Mouse (Mus musculus) hindbrain, embryonic 13.5 days (tissue): ENCODE measurements around the gene Ptprs. TPM values are rescaled to one million over a fixed set of nuclear protein-coding genes. Genes with fewer than 3 reads are reported as not detected.

Source experiments
- ATAC-seq: fragments of 200-750 bp; cut with Nextera tagmentation; 2 replicates; pipeline ENCODE4 v1.8.0; 2017; ENCODE audit warnings: moderate TSS enrichment; ENCODE audit not compliant: low FRiP score
- H3K27ac ChIP-seq: fragments of 300-500 bp; sonication (generic); 2 replicates; pipeline ENCODE4 v1.5.1; 2015; ENCODE audit warnings: inconsistent platforms, mild to moderate bottlenecking, moderate library complexity
- H3K27me3 ChIP-seq: fragments of 300-500 bp; sonication (generic); 2 replicates; pipeline ENCODE4 v1.6.1; 2015; ENCODE audit warnings: mild to moderate bottlenecking, inconsistent platforms
- H3K36me3 ChIP-seq: fragments of 300-500 bp; sonication (generic); 2 replicates; pipeline ENCODE4 v1.6.1; 2015; ENCODE audit warnings: mild to moderate bottlenecking, inconsistent platforms
- H3K4me1 ChIP-seq: fragments of 300-500 bp; sonication (generic); replicated peaks from 2 replicates; pipeline ENCODE4 v1.6.1; 2015; ENCODE audit warnings: inconsistent platforms
- H3K4me2 ChIP-seq: fragments of 300-500 bp; sonication (generic); 2 replicates; pipeline ENCODE4 v1.6.1; 2015; ENCODE audit warnings: inconsistent platforms, mild to moderate bottlenecking, moderate library complexity
- H3K4me3 ChIP-seq: fragments of 300-500 bp; sonication (generic); 2 replicates; pipeline ENCODE4 v1.5.1; 2015; ENCODE audit warnings: mild to moderate bottlenecking, inconsistent platforms
- H3K9ac ChIP-seq: fragments of 300-500 bp; sonication (generic); 2 replicates; pipeline ENCODE4 v1.6.1; 2015; ENCODE audit warnings: mild to moderate bottlenecking, inconsistent platforms
- H3K9me3 ChIP-seq: fragments of 300-500 bp; sonication (generic); 2 replicates; pipeline ENCODE4 v1.6.1; 2016; ENCODE audit warnings: inconsistent platforms
- WGBS: fragments of 180-500 bp; shearing (Covaris S2); methylation state at CpG from one replicate; pipeline ENCODE4 v1.1.7; 2015; 5-methylcytosine and 5-hydroxymethylcytosine counted together
- polyA plus RNA-seq: library from polyadenylated mRNA; unstranded; fragments of >200 nt; fragmentation: Nextera tagmentation; extraction: Ambion mirVana; gene quantifications from 2 replicates; pipeline ENCODE4 v1.2.1, GENCODE M21; 2015

Ptprs gene
- polyA plus RNA-seq, 1 experiment from 2014 or later: 273 TPM

- WGBS: 1% methylated on average over 10 of the region's 16 CpGs
- H3K4me1 ChIP-seq: peaks cover 36% of the 10 kb centered on the region
- H3K9ac ChIP-seq: peak overlapping the region; percentile 35; the same call in 1 of the 2 replicates
- no peak overlapping the region for H3K4me3 ChIP-seq
- peak overlapping the region; percentile 82 for H3K27ac ChIP-seq
- no peaks in the 10 kb centered on the region for H3K27me3 ChIP-seq
- H3K9me3 ChIP-seq: 0 out of 2 replicates have a peak, but pooled peaks cover under 1% of the 10 kb centered on the region
- ATAC-seq: peak; percentile 78
- peak overlapping the region; percentile 6; the same call in 1 of the 2 replicates for H3K4me2 ChIP-seq
- no peaks in the 10 kb centered on the region for H3K36me3 ChIP-seq
Observed at GRCm38 (mm10) chr17:56487441-56487888, 11.2 kb upstream of the Ptprs start.

- Histone ChIP-seq H3K27me3 (no peaks in the 10 kb centered on the region), H3K9ac (no peak overlapping the region), H3K4me1 (peaks cover 36% of the 10 kb centered on the region), H3K4me2 (no peak overlapping the region), H3K9me3 (no peaks in the 10 kb centered on the region), H3K4me3 (no peak overlapping the region), H3K27ac (no peak overlapping the region), H3K36me3 (no peaks in the 10 kb centered on the region)
- no peak for ATAC-seq
- 89% methylated on average over 9 of the region's 9 CpGs for WGBS
Observed at GRCm38 (mm10) chr17:56485926-56486325, 9.6 kb upstream of the Ptprs start.

GRCm38 (mm10) chr17:56485118-56485517 lies 8.8 kb upstream of the Ptprs start:
- no peaks in the 10 kb centered on the region for H3K9me3 ChIP-seq
- peak overlapping the region; percentile 58 for H3K27ac ChIP-seq
- no peak for ATAC-seq
- peaks cover 36% of the 10 kb centered on the region for H3K4me1 ChIP-seq
- H3K4me2 ChIP-seq: no peak overlapping the region
- H3K9ac ChIP-seq: no peak overlapping the region
- WGBS: 51% methylated on average over 9 of the region's 9 CpGs
- no peak overlapping the region for H3K4me3 ChIP-seq
- no peaks in the 10 kb centered on the region for H3K36me3 ChIP-seq
- no peaks in the 10 kb centered on the region for H3K27me3 ChIP-seq

GRCm38 (mm10) chr17:56482671-56483070 lies 6.4 kb upstream of the Ptprs start:
- Histone ChIP-seq H3K27me3 (no peaks in the 10 kb centered on the region), H3K27ac (no peak overlapping the region), H3K4me2 (no peak overlapping the region), H3K9ac (no peak overlapping the region), H3K4me3 (no peak overlapping the region), H3K4me1 (peaks cover 21% of the 10 kb centered on the region), H3K36me3 (no peaks in the 10 kb centered on the region), H3K9me3 (no peaks in the 10 kb centered on the region)
- 89% methylated on average over 1 of the region's 1 CpGs for WGBS
- ATAC-seq: no peak

- H3K9me3 ChIP-seq: no peaks in the 10 kb centered on the region
- H3K27me3 ChIP-seq: no peaks in the 10 kb centered on the region
- no peak overlapping the region for H3K9ac ChIP-seq
- H3K4me1 ChIP-seq: peaks cover 7% of the 10 kb centered on the region
- no peak overlapping the region for H3K4me3 ChIP-seq
- H3K4me2 ChIP-seq: no peak overlapping the region
- no peak overlapping the region for H3K27ac ChIP-seq
- 9% methylated on average over 6 of the region's 6 CpGs for WGBS
- no peaks in the 10 kb centered on the region for H3K36me3 ChIP-seq
- ATAC-seq: no peak
Observed at GRCm38 (mm10) chr17:56479358-56479757, 3.1 kb upstream of the Ptprs start.

- ATAC-seq: no peak
- Histone ChIP-seq H3K27me3 (no peaks in the 10 kb centered on the region), H3K9ac (no peak overlapping the region), H3K36me3 (no peaks in the 10 kb centered on the region), H3K4me3 (no peak overlapping the region), H3K27ac (no peak overlapping the region), H3K9me3 (no peaks in the 10 kb centered on the region), H3K4me2 (no peak overlapping the region), H3K4me1 (peaks cover 18% of the 10 kb centered on the region)
- WGBS: 62% methylated on average over 11 of the region's 11 CpGs
Observed at GRCm38 (mm10) chr17:56478191-56478611, 1.9 kb upstream of the Ptprs start.

GRCm38 (mm10) chr17:56477191-56477818 lies 1.0 kb upstream of the Ptprs start:
- peaks cover 27% of the 10 kb centered on the region for H3K4me1 ChIP-seq
- no peak overlapping the region for H3K9ac ChIP-seq
- H3K4me3 ChIP-seq: no peak overlapping the region
- H3K36me3 ChIP-seq: no peaks in the 10 kb centered on the region
- no peak overlapping the region for H3K4me2 ChIP-seq
- no peak for ATAC-seq
- WGBS: 78% methylated on average over 19 of the region's 19 CpGs
- no peaks in the 10 kb centered on the region for H3K9me3 ChIP-seq
- H3K27me3 ChIP-seq: no peaks in the 10 kb centered on the region
- no peak overlapping the region for H3K27ac ChIP-seq

GRCm38 (mm10) chr17:56475584-56476401 lies 490 bp downstream of the Ptprs start:
- ATAC-seq: peak; percentile 54
- Histone ChIP-seq H3K27me3 (no peaks in the 10 kb centered on the region), H3K9ac (peak overlapping the region; percentile 99), H3K9me3 (no peaks in the 10 kb centered on the region), H3K4me3 (peak overlapping the region; percentile 90), H3K4me1 (peaks cover 42% of the 10 kb centered on the region), H3K4me2 (peak overlapping the region; percentile 99), H3K36me3 (no peaks in the 10 kb centered on the region), H3K27ac (peak overlapping the region; percentile 99)
- WGBS: 1% methylated on average over 61 of the region's 66 CpGs

- peak overlapping the region; percentile 99 for H3K4me2 ChIP-seq
- peak overlapping the region; percentile 99 for H3K9ac ChIP-seq
- under 1% methylated on average over 24 of the region's 24 CpGs for WGBS
- peak overlapping the region; percentile 99 for H3K27ac ChIP-seq
- H3K9me3 ChIP-seq: no peaks in the 10 kb centered on the region
- peaks cover 50% of the 10 kb centered on the region for H3K4me1 ChIP-seq
- no peaks in the 10 kb centered on the region for H3K36me3 ChIP-seq
- peak; percentile 16 for ATAC-seq
- peak overlapping the region; percentile 90 for H3K4me3 ChIP-seq
- no peaks in the 10 kb centered on the region for H3K27me3 ChIP-seq
Observed at GRCm38 (mm10) chr17:56474831-56475581, 1.3 kb downstream of the Ptprs start.

GRCm38 (mm10) chr17:56474311-56474830 lies 1.9 kb downstream of the Ptprs start:
- Histone ChIP-seq H3K36me3 (no peaks in the 10 kb centered on the region), H3K27me3 (no peaks in the 10 kb centered on the region), H3K4me1 (peaks cover 57% of the 10 kb centered on the region), H3K4me2 (peak overlapping the region; percentile 99), H3K27ac (peak overlapping the region; percentile 99), H3K4me3 (peak overlapping the region; percentile 90), H3K9me3 (no peaks in the 10 kb centered on the region), H3K9ac (peak overlapping the region; percentile 99)
- WGBS: 3% methylated on average over 32 of the region's 32 CpGs
- 0 out of 2 replicates have a peak, but pooled peaks have one; percentile 0 for ATAC-seq

GRCm38 (mm10) chr17:56473611-56473905 lies 2.7 kb downstream of the Ptprs start:
- peak overlapping the region; percentile 99 for H3K9ac ChIP-seq
- no peak for ATAC-seq
- peaks cover 4% of the 10 kb centered on the region; the same call in 1 of the 2 replicates for H3K36me3 ChIP-seq
- WGBS: 2% methylated on average over 11 of the region's 11 CpGs
- no peaks in the 10 kb centered on the region for H3K9me3 ChIP-seq
- peak overlapping the region; percentile 99 for H3K27ac ChIP-seq
- peak overlapping the region; percentile 90 for H3K4me3 ChIP-seq
- peaks cover 65% of the 10 kb centered on the region for H3K4me1 ChIP-seq
- peak overlapping the region; percentile 99 for H3K4me2 ChIP-seq
- no peaks in the 10 kb centered on the region for H3K27me3 ChIP-seq
